Mouse (Mus musculus): ENCODE data around the gene Acot8.

DNA sequence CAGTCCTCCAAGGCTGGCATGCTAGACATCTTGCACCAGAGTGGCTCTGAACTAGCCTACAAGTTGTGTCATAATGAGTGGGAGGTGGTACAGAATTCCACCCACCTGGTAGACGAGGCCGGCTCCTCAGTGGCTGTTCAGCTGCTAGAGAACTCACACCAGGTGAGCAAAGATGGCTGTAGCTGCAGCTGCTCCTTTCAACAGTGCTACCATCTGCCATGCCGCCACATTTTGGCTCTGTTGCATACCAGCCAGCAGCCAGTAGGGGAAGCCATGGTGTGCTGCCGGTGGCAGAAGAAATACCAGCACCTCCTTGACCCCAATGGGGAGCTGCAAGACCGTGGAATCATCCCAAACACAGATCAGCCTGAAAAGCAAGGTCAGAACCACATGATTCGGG is 16.4 kb upstream of the Acot8 start:
- TF ChIP-seq CTCF (IDR thresholded peaks at IDR 0.05; ENCODE audit: low read depth, low read length) (no peak), POLR2AphosphoS5 (IDR thresholded peaks at IDR 0.05; ENCODE audit: insufficient replicate concordance, low read depth, low read length) (no peak)
